Mouse (Mus musculus) liver, embryonic 16.5 days (tissue): ENCODE measurements at regions not wholly inside any gene's neighbourhood (a gene's known extent, or its start where the extent isn't known, plus 50 kb on each side); places are given as distances from the start of the nearest gene placed in this dataset.

Source experiments
- ATAC-seq: fragments of 200-750 bp; cut with Nextera tagmentation; 2 replicates; pipeline ENCODE4 v1.8.0; 2017; ENCODE audit warnings: low read depth, mild to moderate bottlenecking, moderate number of reproducible peaks, moderate library complexity
- H3K27ac ChIP-seq: fragments of 300-500 bp; sonication (generic); 2 replicates; pipeline ENCODE4 v1.5.1; 2014; ENCODE audit warnings: mild to moderate bottlenecking, low read length
- H3K27me3 ChIP-seq: fragments of 300-500 bp; sonication (generic); 2 replicates; pipeline ENCODE4 v1.6.1; 2014; ENCODE audit warnings: low read depth, low read length, mixed read lengths; ENCODE audit not compliant: control insufficient read depth, insufficient read depth
- H3K36me3 ChIP-seq: fragments of 300-500 bp; sonication (generic); 2 replicates; pipeline ENCODE4 v1.6.1; 2014; ENCODE audit warnings: mild to moderate bottlenecking; ENCODE audit not compliant: control insufficient read depth, insufficient read depth
- H3K4me1 ChIP-seq: fragments of 300-500 bp; sonication (generic); 2 replicates; pipeline ENCODE4 v1.6.1; 2014; ENCODE audit warnings: low read depth, low read length, mixed read lengths; ENCODE audit not compliant: control insufficient read depth
- H3K4me2 ChIP-seq: fragments of 300-500 bp; sonication (generic); 2 replicates; pipeline ENCODE4 v1.6.1; 2014; ENCODE audit warnings: low read depth, low read length, mixed read lengths
- H3K4me3 ChIP-seq: fragments of 300-500 bp; sonication (generic); 2 replicates; pipeline ENCODE4 v1.5.1; 2014; ENCODE audit warnings: low read depth, mild to moderate bottlenecking, low read length
- H3K9ac ChIP-seq: fragments of 300-500 bp; sonication (generic); 2 replicates; pipeline ENCODE4 v1.6.1; 2014; ENCODE audit warnings: low read depth, low read length
- H3K9me3 ChIP-seq: fragments of 300-500 bp; sonication (generic); replicated peaks from 2 replicates; pipeline ENCODE4 v1.6.1; 2016; ENCODE audit warnings: low read length; ENCODE audit not compliant: control insufficient read depth
- WGBS: fragments of 180-500 bp; shearing (Covaris S2); extraction: QIAGEN DNeasy Blood & Tissue Kit; methylation state at CpG from one replicate; pipeline ENCODE4 v1.1.7; 2014; ENCODE audit not compliant: insufficient replicate concordance; 5-methylcytosine and 5-hydroxymethylcytosine counted together

- H3K36me3 ChIP-seq, result no peaks in the 10 kb centered on the region
- H3K4me3 ChIP-seq, result no peak overlapping the region
- ATAC-seq, result no peak
- WGBS, result 62% methylated on average over 4 of the region's 4 CpGs
- no peaks in the 10 kb centered on the region for H3K4me1 ChIP-seq
- no peak overlapping the region for H3K27ac ChIP-seq
- no peak overlapping the region for H3K9ac ChIP-seq
- no peaks in the 10 kb centered on the region for H3K27me3 ChIP-seq
- H3K9me3 ChIP-seq, result no peaks in the 10 kb centered on the region
- no peak overlapping the region for H3K4me2 ChIP-seq
These were observed 178.3 kb upstream of the Cdh4 start for GRCm38 (mm10) chr2:179263888-179264287.

GRCm38 (mm10) chr2:179265436-179265835, 176.8 kb upstream of the Cdh4 start:
- no peaks in the 10 kb centered on the region for H3K4me1 ChIP-seq
- no peak overlapping the region for H3K4me2 ChIP-seq
- H3K9ac ChIP-seq, result no peak overlapping the region
- no peak overlapping the region for H3K27ac ChIP-seq
- H3K36me3 ChIP-seq, result no peaks in the 10 kb centered on the region
- 52% methylated on average over 5 of the region's 5 CpGs for WGBS
- H3K4me3 ChIP-seq, result no peak overlapping the region
- H3K27me3 ChIP-seq, result no peaks in the 10 kb centered on the region
- no peak for ATAC-seq
- no peaks in the 10 kb centered on the region for H3K9me3 ChIP-seq

- no peaks in the 10 kb centered on the region for H3K4me1 ChIP-seq
- H3K9ac ChIP-seq, result no peak overlapping the region
- no peak overlapping the region for H3K4me3 ChIP-seq
- H3K9me3 ChIP-seq, result no peaks in the 10 kb centered on the region
- no peaks in the 10 kb centered on the region for H3K27me3 ChIP-seq
- 67% methylated on average over 15 of the region's 15 CpGs for WGBS
- H3K36me3 ChIP-seq, result no peaks in the 10 kb centered on the region
- ATAC-seq, result no peak
- no peak overlapping the region for H3K27ac ChIP-seq
- no peak overlapping the region for H3K4me2 ChIP-seq
These were observed 164.9 kb upstream of the Cdh4 start for GRCm38 (mm10) chr2:179277204-179277886.

GRCm38 (mm10) chr2:179277887-179278282, 164.3 kb upstream of the Cdh4 start:
- Histone ChIP-seq H3K4me3 (no peak overlapping the region), H3K36me3 (no peaks in the 10 kb centered on the region), H3K9ac (no peak overlapping the region), H3K4me1 (no peaks in the 10 kb centered on the region), H3K27ac (no peak overlapping the region), H3K9me3 (no peaks in the 10 kb centered on the region; the same call in 1 of the 2 replicates), H3K27me3 (no peaks in the 10 kb centered on the region), H3K4me2 (no peak overlapping the region)
- 37% methylated on average over 4 of the region's 4 CpGs for WGBS
- ATAC-seq, result no peak

GRCm38 (mm10) chr2:179282276-179282675, 160.0 kb upstream of the Cdh4 start:
- Histone ChIP-seq H3K9me3 (no peaks in the 10 kb centered on the region; the same call in 1 of the 2 replicates), H3K9ac (no peak overlapping the region), H3K4me3 (no peak overlapping the region), H3K4me1 (no peaks in the 10 kb centered on the region), H3K4me2 (no peak overlapping the region), H3K36me3 (no peaks in the 10 kb centered on the region), H3K27ac (no peak overlapping the region), H3K27me3 (no peaks in the 10 kb centered on the region)
- WGBS, result 63% methylated on average over 6 of the region's 6 CpGs
- no peak for ATAC-seq

GRCm38 (mm10) chr2:179290394-179290793, 151.8 kb upstream of the Cdh4 start:
- Histone ChIP-seq H3K9me3 (no peaks in the 10 kb centered on the region), H3K27ac (no peak overlapping the region)
- peak; percentile 58; the same call in 1 of the 2 replicates for ATAC-seq

GRCm38 (mm10) chr2:179291046-179291563, 151.1 kb upstream of the Cdh4 start:
- Histone ChIP-seq H3K9ac (no peak overlapping the region), H3K4me2 (no peak overlapping the region), H3K36me3 (no peaks in the 10 kb centered on the region), H3K27me3 (no peaks in the 10 kb centered on the region), H3K4me3 (no peak overlapping the region), H3K4me1 (no peaks in the 10 kb centered on the region), H3K27ac (no peak overlapping the region), H3K9me3 (no peaks in the 10 kb centered on the region)
- ATAC-seq, result no peak
- 65% methylated on average over 1 of the region's 1 CpGs for WGBS

More at GRCm38 (mm10) chr2:179290394-179290793, 151.8 kb upstream of the Cdh4 start:
- H3K4me1 ChIP-seq, result no peaks in the 10 kb centered on the region
- no peaks in the 10 kb centered on the region for H3K36me3 ChIP-seq
- 55% methylated on average over 5 of the region's 5 CpGs for WGBS
- H3K27me3 ChIP-seq, result no peaks in the 10 kb centered on the region
- no peak overlapping the region for H3K4me3 ChIP-seq
- no peak overlapping the region for H3K9ac ChIP-seq
- H3K4me2 ChIP-seq, result no peak overlapping the region

GRCm38 (mm10) chr2:179291958-179292357, 150.3 kb upstream of the Cdh4 start:
- Histone ChIP-seq H3K4me3 (no peak overlapping the region), H3K36me3 (no peaks in the 10 kb centered on the region), H3K9me3 (no peaks in the 10 kb centered on the region), H3K4me1 (no peaks in the 10 kb centered on the region), H3K27me3 (no peaks in the 10 kb centered on the region), H3K9ac (no peak overlapping the region), H3K4me2 (no peak overlapping the region), H3K27ac (no peak overlapping the region)
- WGBS, result 82% methylated on average over 8 of the region's 8 CpGs
- no peak for ATAC-seq

GRCm38 (mm10) chr2:179292566-179292965, 149.7 kb upstream of the Cdh4 start:
- no peaks in the 10 kb centered on the region for H3K4me1 ChIP-seq
- ATAC-seq, result peak; percentile 45; the same call in 1 of the 2 replicates
- no peaks in the 10 kb centered on the region for H3K36me3 ChIP-seq
- no peak overlapping the region for H3K27ac ChIP-seq
- H3K9ac ChIP-seq, result no peak overlapping the region
- H3K4me3 ChIP-seq, result no peak overlapping the region
- no peaks in the 10 kb centered on the region for H3K9me3 ChIP-seq
- 40% methylated on average over 4 of the region's 4 CpGs for WGBS
- no peaks in the 10 kb centered on the region for H3K27me3 ChIP-seq
- H3K4me2 ChIP-seq, result no peak overlapping the region
